Mouse (Mus musculus) intestine, embryonic 16.5 days (tissue): ENCODE measurements around the gene Bmper. TPM values are rescaled to one million over a fixed set of nuclear protein-coding genes. Genes with fewer than 3 reads are reported as not detected.

Experiments
- ATAC-seq: fragments of 200-750 bp; cut with Nextera tagmentation; 2 replicates; pipeline ENCODE4 v1.8.0; 2017; ENCODE audit warnings: moderate TSS enrichment, moderate library complexity
- H3K27ac ChIP-seq: fragments of 300-500 bp; sonication (generic); 2 replicates; pipeline ENCODE4 v1.5.1; 2014; ENCODE audit warnings: mild to moderate bottlenecking, low read length
- H3K27me3 ChIP-seq: fragments of 300-500 bp; sonication (generic); replicated peaks from 2 replicates; pipeline ENCODE4 v1.6.1; 2014; ENCODE audit warnings: low read length, control low read depth, mixed read lengths; ENCODE audit not compliant: control insufficient read depth, insufficient read depth
- H3K36me3 ChIP-seq: fragments of 300-500 bp; sonication (generic); 2 replicates; pipeline ENCODE4 v1.6.1; 2014; ENCODE audit warnings: low read length, control low read depth; ENCODE audit not compliant: control insufficient read depth, insufficient read depth
- H3K4me1 ChIP-seq: fragments of 300-500 bp; sonication (generic); 2 replicates; pipeline ENCODE4 v1.6.1; 2014; ENCODE audit warnings: low read length, control low read depth, mixed read lengths; ENCODE audit not compliant: control insufficient read depth, insufficient read depth
- H3K4me2 ChIP-seq: fragments of 300-500 bp; sonication (generic); 2 replicates; pipeline ENCODE4 v1.6.1; 2014; ENCODE audit warnings: low read depth, low read length, control low read depth
- H3K4me3 ChIP-seq: fragments of 300-500 bp; sonication (generic); 2 replicates; pipeline ENCODE4 v1.5.1; 2014; ENCODE audit warnings: mild to moderate bottlenecking, low read length
- H3K9ac ChIP-seq: fragments of 300-500 bp; sonication (generic); 2 replicates; pipeline ENCODE4 v1.6.1; 2014; ENCODE audit warnings: low read depth, low read length
- H3K9me3 ChIP-seq: fragments of 300-500 bp; sonication (generic); 2 replicates; pipeline ENCODE4 v1.6.1; 2016; ENCODE audit warnings: low read length, control low read depth; ENCODE audit not compliant: control insufficient read depth
- WGBS: fragments of 180-500 bp; shearing (Covaris S2); extraction: QIAGEN DNeasy Blood & Tissue Kit; methylation state at CpG from one replicate; pipeline ENCODE4 v1.1.7; 2014; 5-methylcytosine and 5-hydroxymethylcytosine counted together
- polyA plus RNA-seq: library from polyadenylated mRNA; unstranded; fragments of >200 nt; fragmentation: Nextera tagmentation; extraction: Ambion mirVana; gene quantifications from 2 replicates; pipeline ENCODE4 v1.2.1, GENCODE M21; 2015

Bmper gene
- polyA plus RNA-seq, 1 experiment from 2014 or later = 8.3 TPM

GRCm38 (mm10) chr9:23200828-23201227 is 22.0 kb upstream of the Bmper start:
- WGBS = 66% methylated on average over 4 of the region's 4 CpGs
- no peaks in the 10 kb centered on the region for H3K9me3 ChIP-seq
- H3K9ac ChIP-seq = no peak overlapping the region
- no peaks in the 10 kb centered on the region for H3K4me1 ChIP-seq
- no peak overlapping the region for H3K4me2 ChIP-seq
- no peak overlapping the region for H3K4me3 ChIP-seq
- no peaks in the 10 kb centered on the region for H3K27me3 ChIP-seq
- ATAC-seq = no peak
- H3K27ac ChIP-seq = no peak overlapping the region
- no peaks in the 10 kb centered on the region for H3K36me3 ChIP-seq

DNA sequence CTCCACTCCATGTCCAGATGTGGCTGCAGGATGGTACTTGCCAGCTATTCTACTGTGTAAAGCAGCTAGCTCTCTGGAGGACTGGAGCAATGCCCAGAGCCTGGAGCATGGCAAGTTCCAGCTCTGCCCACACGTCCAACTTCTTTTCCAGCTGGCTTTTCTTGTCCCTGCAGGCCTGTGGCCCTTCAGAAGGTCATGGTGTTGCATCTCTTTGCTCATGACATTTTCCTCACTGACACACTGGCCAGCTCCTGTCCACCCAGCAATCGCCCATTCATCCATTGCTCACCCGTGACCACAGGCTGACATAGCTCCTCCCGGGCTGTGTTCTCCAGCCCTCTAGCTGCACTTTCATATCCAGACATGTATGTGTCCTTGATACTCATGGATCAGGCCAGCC is 20.4 kb upstream of the Bmper start:
- Histone ChIP-seq H3K9ac (no peak overlapping the region), H3K4me2 (no peak overlapping the region), H3K36me3 (no peaks in the 10 kb centered on the region), H3K4me3 (no peak overlapping the region), H3K27ac (no peak overlapping the region), H3K9me3 (no peaks in the 10 kb centered on the region), H3K4me1 (no peaks in the 10 kb centered on the region), H3K27me3 (no peaks in the 10 kb centered on the region)
- WGBS = 85% methylated on average over 4 of the region's 4 CpGs
- ATAC-seq = no peak

DNA sequence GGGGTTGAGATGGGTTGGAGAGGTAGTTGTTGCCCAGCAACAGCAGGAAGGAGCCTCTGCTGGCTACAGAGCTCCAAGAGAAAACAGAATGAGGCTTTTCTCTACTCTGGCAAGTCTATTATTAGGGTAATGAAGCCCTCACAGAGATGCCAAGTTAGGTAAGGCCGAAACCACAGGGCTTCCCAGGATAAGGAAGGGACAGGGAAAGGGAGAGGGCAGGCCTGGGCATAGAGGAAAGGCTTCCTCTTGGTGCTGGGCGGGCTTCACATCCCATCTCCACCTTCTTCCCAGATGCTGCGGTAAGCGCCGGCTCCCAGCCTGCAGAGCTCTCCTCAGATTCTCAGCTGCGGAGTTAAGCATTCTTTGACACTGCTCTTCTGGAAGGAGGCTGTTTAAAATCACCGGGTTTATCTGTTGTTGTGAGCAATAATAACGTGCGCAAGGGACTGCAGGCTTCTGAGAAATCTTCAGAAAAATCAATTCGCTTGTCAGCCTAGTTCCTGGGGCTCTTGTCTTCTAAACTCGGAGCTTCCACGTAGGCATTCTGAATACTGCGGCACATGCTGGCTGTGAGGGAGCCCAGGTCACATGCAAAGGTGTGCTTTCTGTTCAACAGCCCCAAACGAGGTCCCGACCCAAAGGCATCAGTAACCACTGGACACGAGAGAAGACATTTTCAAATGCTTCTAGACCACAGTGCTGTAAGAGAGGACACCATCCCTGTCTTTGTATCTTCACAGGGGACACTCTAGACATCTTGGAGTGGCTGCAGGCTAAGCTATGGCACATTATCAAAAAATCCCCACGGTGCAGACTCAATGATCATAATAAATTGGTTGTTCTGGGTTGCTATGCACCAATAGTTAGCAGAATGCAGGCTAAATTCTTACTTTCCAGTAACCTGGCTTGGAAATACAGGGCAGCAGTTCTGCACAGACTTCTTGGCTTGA is 18.3 kb upstream of the Bmper start:
- Histone ChIP-seq H3K4me2 (no peak overlapping the region), H3K27me3 (no peaks in the 10 kb centered on the region), H3K36me3 (no peaks in the 10 kb centered on the region), H3K4me3 (no peak overlapping the region), H3K4me1 (no peaks in the 10 kb centered on the region), H3K27ac (no peak overlapping the region), H3K9ac (no peak overlapping the region), H3K9me3 (no peaks in the 10 kb centered on the region)
- ATAC-seq = no peak
- 19% methylated on average over 17 of the region's 17 CpGs for WGBS

- WGBS = 52% methylated on average over 3 of the region's 3 CpGs
Measured at GRCm38 (mm10) chr9:23205304-23205703, 17.6 kb upstream of the Bmper start.

GRCm38 (mm10) chr9:23205757-23206156 is 17.1 kb upstream of the Bmper start:
- no peak overlapping the region for H3K4me2 ChIP-seq
- H3K27me3 ChIP-seq = no peaks in the 10 kb centered on the region
- no peak for ATAC-seq
- no peak overlapping the region for H3K4me3 ChIP-seq
- no peak overlapping the region for H3K27ac ChIP-seq
- no peaks in the 10 kb centered on the region for H3K36me3 ChIP-seq
- no peak overlapping the region for H3K9ac ChIP-seq
- no peaks in the 10 kb centered on the region for H3K4me1 ChIP-seq
- 86% methylated on average over 3 of the region's 3 CpGs for WGBS
- H3K9me3 ChIP-seq = no peaks in the 10 kb centered on the region

More at GRCm38 (mm10) chr9:23205304-23205703, 17.6 kb upstream of the Bmper start:
- H3K27ac ChIP-seq = no peak overlapping the region
- no peaks in the 10 kb centered on the region for H3K27me3 ChIP-seq
- H3K4me3 ChIP-seq = no peak overlapping the region
- no peak for ATAC-seq
- no peak overlapping the region for H3K4me2 ChIP-seq
- H3K9ac ChIP-seq = no peak overlapping the region
- H3K36me3 ChIP-seq = no peaks in the 10 kb centered on the region
- no peaks in the 10 kb centered on the region for H3K4me1 ChIP-seq
- no peaks in the 10 kb centered on the region for H3K9me3 ChIP-seq

- no peaks in the 10 kb centered on the region for H3K4me1 ChIP-seq
- 87% methylated on average over 5 of the region's 5 CpGs for WGBS
- H3K9ac ChIP-seq = no peak overlapping the region
- ATAC-seq = no peak
- H3K4me3 ChIP-seq = no peak overlapping the region
- H3K4me2 ChIP-seq = no peak overlapping the region
- no peak overlapping the region for H3K27ac ChIP-seq
- no peaks in the 10 kb centered on the region for H3K27me3 ChIP-seq
- H3K36me3 ChIP-seq = no peaks in the 10 kb centered on the region
- no peaks in the 10 kb centered on the region for H3K9me3 ChIP-seq
Measured at GRCm38 (mm10) chr9:23206181-23206580, 16.7 kb upstream of the Bmper start.

- 7% methylated on average over 11 of the region's 11 CpGs for WGBS
- H3K27ac ChIP-seq = no peak overlapping the region
- H3K9ac ChIP-seq = no peak overlapping the region
- H3K4me1 ChIP-seq = no peaks in the 10 kb centered on the region
- H3K9me3 ChIP-seq = no peaks in the 10 kb centered on the region
- peak; percentile 74 for ATAC-seq
- H3K4me2 ChIP-seq = no peak overlapping the region
- no peaks in the 10 kb centered on the region for H3K27me3 ChIP-seq
- no peak overlapping the region for H3K4me3 ChIP-seq
- H3K36me3 ChIP-seq = no peaks in the 10 kb centered on the region
Measured at GRCm38 (mm10) chr9:23212303-23212702, 10.6 kb upstream of the Bmper start.

DNA sequence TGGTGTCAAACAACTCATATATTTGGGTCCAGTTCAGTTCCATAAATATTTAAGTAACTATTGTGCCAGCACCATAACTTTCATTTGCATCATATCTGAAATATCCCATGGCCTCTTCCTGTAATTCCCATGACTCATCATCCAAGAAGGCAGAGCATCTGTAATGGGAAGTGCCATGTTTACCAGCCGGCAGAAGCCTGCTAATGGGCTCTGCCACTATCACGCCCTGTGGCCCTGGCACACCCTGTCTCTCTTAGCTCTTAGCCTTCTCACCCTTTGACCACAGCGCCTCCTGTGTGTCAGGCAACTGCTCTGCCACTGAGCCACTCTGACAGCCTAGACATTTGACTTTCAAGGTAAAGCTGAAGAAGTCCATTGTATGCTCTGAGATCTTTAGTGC is 3.1 kb upstream of the Bmper start:
- no peaks in the 10 kb centered on the region for H3K36me3 ChIP-seq
- H3K9me3 ChIP-seq = no peaks in the 10 kb centered on the region
- H3K27ac ChIP-seq = no peak overlapping the region
- no peak overlapping the region for H3K4me2 ChIP-seq
- no peak overlapping the region for H3K9ac ChIP-seq
- ATAC-seq = no peak
- H3K4me1 ChIP-seq = no peaks in the 10 kb centered on the region
- H3K4me3 ChIP-seq = no peak overlapping the region
- 54% methylated on average over 3 of the region's 3 CpGs for WGBS
- H3K27me3 ChIP-seq = peaks cover 7% of the 10 kb centered on the region; the same call in 1 of the 2 replicates

DNA sequence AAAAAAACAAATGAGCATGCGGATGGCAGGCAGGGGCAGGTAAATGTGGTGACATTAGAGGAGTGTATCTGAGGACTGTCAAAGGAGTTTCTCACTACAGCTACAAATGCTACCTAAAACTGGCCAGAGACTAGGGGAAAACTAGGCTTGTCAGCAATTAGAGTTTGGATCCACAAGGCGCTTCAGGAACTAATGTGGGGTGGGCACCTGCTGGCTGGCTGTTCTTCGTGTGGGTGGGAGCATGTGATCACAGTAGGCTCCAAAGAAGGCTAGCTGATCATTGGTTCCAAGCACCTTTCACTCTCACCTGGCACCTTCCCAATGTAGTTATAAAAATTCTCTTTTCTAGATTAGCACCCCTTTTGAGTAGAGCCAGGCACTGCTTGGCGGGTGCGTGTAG is 900 bp upstream of the Bmper start:
- Histone ChIP-seq H3K4me1 (no peaks in the 10 kb centered on the region), H3K9me3 (no peaks in the 10 kb centered on the region), H3K36me3 (no peaks in the 10 kb centered on the region), H3K9ac (peak overlapping the region; percentile 66), H3K27ac (no peak overlapping the region), H3K4me3 (peak overlapping the region; percentile 60), H3K27me3 (peaks cover 14% of the 10 kb centered on the region; the same call in 1 of the 2 replicates), H3K4me2 (peak overlapping the region; percentile 93)
- 18% methylated on average over 5 of the region's 5 CpGs for WGBS
- ATAC-seq = no peak; the same call in 1 of the 2 replicates
